Mouse (Mus musculus): ENCODE results near the gene Clasp1. TPM values are rescaled to one million over a fixed set of nuclear protein-coding genes. Genes with fewer than 3 reads are reported as not detected.
A peak's percentile ranks its signal among the peaks of the same experiment; 100 is the strongest.

Clasp1 gene
- polyA plus RNA-seq, 1 experiment from 2014 or later: 98.6 TPM

- Histone ChIP-seq H3K27me3 (ENCODE audit: control insufficient read depth, insufficient read depth, low read length) (no peaks in the 10 kb centered on the region), H3K36me3 (ENCODE audit: control insufficient read depth, insufficient read depth, low read length) (no peaks in the 10 kb centered on the region), H3K9me3 (ENCODE audit: control insufficient read depth, low read length) (no peaks in the 10 kb centered on the region), H3K9ac (ENCODE audit: low read length) (no peak overlapping the region), H3K4me2 (ENCODE audit: low read depth) (no peak overlapping the region), H3K27ac (ENCODE audit: low read depth, low read length) (no peak overlapping the region), H3K4me1 (ENCODE audit: control insufficient read depth, insufficient read depth, low read length) (no peaks in the 10 kb centered on the region), H3K4me3 (ENCODE audit: low read depth, low read length) (no peak overlapping the region)
- ATAC-seq (ENCODE audit: insufficient read depth, low FRiP score, low TSS enrichment): no peak
- WGBS: 80% methylated on average over 3 of the region's 3 CpGs
- no peak for DNase-seq (ENCODE audit: low spot score)
Observed at GRCm38 (mm10) chr1:118450891-118451450, 62.1 kb downstream of the Clasp1 start.

- 89% methylated on average over 4 of the region's 4 CpGs for WGBS
- Histone ChIP-seq H3K9me3 (ENCODE audit: control insufficient read depth, low read length) (no peaks in the 10 kb centered on the region), H3K9ac (ENCODE audit: low read length) (no peak overlapping the region), H3K4me2 (ENCODE audit: low read depth) (no peak overlapping the region), H3K4me1 (ENCODE audit: control insufficient read depth, insufficient read depth, low read length) (peaks cover 16% of the 10 kb centered on the region), H3K27me3 (ENCODE audit: control insufficient read depth, insufficient read depth, low read length) (no peaks in the 10 kb centered on the region), H3K27ac (ENCODE audit: low read depth, low read length) (no peak overlapping the region), H3K36me3 (ENCODE audit: control insufficient read depth, insufficient read depth, low read length) (no peaks in the 10 kb centered on the region), H3K4me3 (ENCODE audit: low read depth, low read length) (no peak overlapping the region)
- DNase-seq (ENCODE audit: low spot score) (no peak), ATAC-seq (ENCODE audit: insufficient read depth, low FRiP score, low TSS enrichment) (no peak)
Observed at GRCm38 (mm10) chr1:118453577-118453976, 64.7 kb downstream of the Clasp1 start.

DNA sequence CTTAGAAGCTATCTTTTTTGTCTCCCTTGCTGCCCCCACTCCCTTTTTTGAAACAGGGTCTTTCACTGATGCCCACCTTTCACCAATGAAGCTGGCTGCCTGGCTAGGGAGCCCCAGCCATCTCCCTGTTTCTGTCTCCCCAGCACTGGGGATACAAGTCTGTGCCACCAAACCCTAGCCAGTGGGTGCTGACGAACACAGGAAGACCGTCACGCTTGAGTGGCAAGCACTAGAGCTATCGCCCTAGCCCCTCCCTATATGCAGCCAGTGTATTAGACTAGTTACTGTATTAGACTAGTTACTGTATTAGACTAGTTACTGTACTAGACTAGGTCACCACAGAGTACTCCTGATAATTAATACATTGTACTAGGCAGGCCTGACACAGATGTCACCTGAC, 66.0 kb downstream of the Clasp1 start:
- 87% methylated on average over 4 of the region's 4 CpGs for WGBS
- Histone ChIP-seq H3K9ac (ENCODE audit: low read length) (no peak overlapping the region), H3K4me2 (ENCODE audit: low read depth) (no peak overlapping the region), H3K4me3 (ENCODE audit: low read depth, low read length) (no peak overlapping the region), H3K36me3 (ENCODE audit: control insufficient read depth, insufficient read depth, low read length) (no peaks in the 10 kb centered on the region), H3K27me3 (ENCODE audit: control insufficient read depth, insufficient read depth, low read length) (no peaks in the 10 kb centered on the region), H3K9me3 (ENCODE audit: control insufficient read depth, low read length) (no peaks in the 10 kb centered on the region), H3K27ac (ENCODE audit: low read depth, low read length) (no peak overlapping the region), H3K4me1 (ENCODE audit: control insufficient read depth, insufficient read depth, low read length) (peaks cover 18% of the 10 kb centered on the region)
- no peak for ATAC-seq (ENCODE audit: insufficient read depth, low FRiP score, low TSS enrichment)
- DNase-seq (ENCODE audit: low spot score): no peak

- H3K36me3 ChIP-seq (ENCODE audit: control insufficient read depth, insufficient read depth, low read length): no peaks in the 10 kb centered on the region
- H3K4me3 ChIP-seq (ENCODE audit: low read depth, low read length): no peak overlapping the region
- no peak for ATAC-seq (ENCODE audit: insufficient read depth, low FRiP score, low TSS enrichment)
- H3K27me3 ChIP-seq (ENCODE audit: control insufficient read depth, insufficient read depth, low read length): no peaks in the 10 kb centered on the region
- H3K4me2 ChIP-seq (ENCODE audit: low read depth): no peak overlapping the region; the same call in 1 of the 2 replicates
- no peaks in the 10 kb centered on the region for H3K9me3 ChIP-seq (ENCODE audit: control insufficient read depth, low read length)
- peaks cover 18% of the 10 kb centered on the region for H3K4me1 ChIP-seq (ENCODE audit: control insufficient read depth, insufficient read depth, low read length)
- H3K27ac ChIP-seq (ENCODE audit: low read depth, low read length): 0 out of 2 replicates have a peak overlapping the region, but pooled peaks have one; percentile 39
- no peak for DNase-seq (ENCODE audit: low spot score)
- 61% methylated on average over 11 of the region's 11 CpGs for WGBS
- no peak overlapping the region for H3K9ac ChIP-seq (ENCODE audit: low read length)
Observed at GRCm38 (mm10) chr1:118457256-118457882, 68.5 kb downstream of the Clasp1 start.

- Histone ChIP-seq H3K9ac (ENCODE audit: low read length) (no peak overlapping the region), H3K4me1 (ENCODE audit: control insufficient read depth, insufficient read depth, low read length) (peaks cover 18% of the 10 kb centered on the region), H3K36me3 (ENCODE audit: control insufficient read depth, insufficient read depth, low read length) (no peaks in the 10 kb centered on the region), H3K27ac (ENCODE audit: low read depth, low read length) (0 out of 2 replicates have a peak overlapping the region, but pooled peaks have one; percentile 39), H3K9me3 (ENCODE audit: control insufficient read depth, low read length) (no peaks in the 10 kb centered on the region), H3K4me2 (ENCODE audit: low read depth) (no peak overlapping the region; the same call in 1 of the 2 replicates), H3K4me3 (ENCODE audit: low read depth, low read length) (no peak overlapping the region), H3K27me3 (ENCODE audit: control insufficient read depth, insufficient read depth, low read length) (no peaks in the 10 kb centered on the region)
- ATAC-seq (ENCODE audit: insufficient read depth, low FRiP score, low TSS enrichment): no peak
- WGBS: 33% methylated on average over 1 of the region's 1 CpGs
- no peak for DNase-seq (ENCODE audit: low spot score)
Observed at GRCm38 (mm10) chr1:118457883-118458259, 69.0 kb downstream of the Clasp1 start.

GRCm38 (mm10) chr1:118458279-118458678, 69.4 kb downstream of the Clasp1 start:
- H3K4me3 ChIP-seq (ENCODE audit: low read depth, low read length): no peak overlapping the region
- no peak overlapping the region for H3K9ac ChIP-seq (ENCODE audit: low read length)
- peaks cover 18% of the 10 kb centered on the region for H3K4me1 ChIP-seq (ENCODE audit: control insufficient read depth, insufficient read depth, low read length)
- no peak overlapping the region for H3K27ac ChIP-seq (ENCODE audit: low read depth, low read length)
- no peaks in the 10 kb centered on the region for H3K9me3 ChIP-seq (ENCODE audit: control insufficient read depth, low read length)
- 63% methylated on average over 3 of the region's 3 CpGs for WGBS
- peak overlapping the region; percentile 64 for H3K4me2 ChIP-seq (ENCODE audit: low read depth)
- no peak for ATAC-seq (ENCODE audit: insufficient read depth, low FRiP score, low TSS enrichment)
- H3K36me3 ChIP-seq (ENCODE audit: control insufficient read depth, insufficient read depth, low read length): no peaks in the 10 kb centered on the region
- no peaks in the 10 kb centered on the region for H3K27me3 ChIP-seq (ENCODE audit: control insufficient read depth, insufficient read depth, low read length)
- no peak for DNase-seq (ENCODE audit: low spot score)

GRCm38 (mm10) chr1:118458963-118459920, 70.4 kb downstream of the Clasp1 start:
- Histone ChIP-seq H3K4me1 (ENCODE audit: control insufficient read depth, insufficient read depth, low read length) (peaks cover 18% of the 10 kb centered on the region), H3K36me3 (ENCODE audit: control insufficient read depth, insufficient read depth, low read length) (peaks cover 3% of the 10 kb centered on the region), H3K9ac (ENCODE audit: low read length) (peak overlapping the region; percentile 57), H3K27me3 (ENCODE audit: control insufficient read depth, insufficient read depth, low read length) (no peaks in the 10 kb centered on the region), H3K4me3 (ENCODE audit: low read depth, low read length) (peak overlapping the region; percentile 34), H3K4me2 (ENCODE audit: low read depth) (peak overlapping the region; percentile 64), H3K27ac (ENCODE audit: low read depth, low read length) (peak overlapping the region; percentile 89), H3K9me3 (ENCODE audit: control insufficient read depth, low read length) (no peaks in the 10 kb centered on the region)
- WGBS: 2% methylated on average over 53 of the region's 53 CpGs
- peak; percentile 92 for DNase-seq (ENCODE audit: low spot score)
- peak; percentile 94 for ATAC-seq (ENCODE audit: insufficient read depth, low FRiP score, low TSS enrichment)

DNA sequence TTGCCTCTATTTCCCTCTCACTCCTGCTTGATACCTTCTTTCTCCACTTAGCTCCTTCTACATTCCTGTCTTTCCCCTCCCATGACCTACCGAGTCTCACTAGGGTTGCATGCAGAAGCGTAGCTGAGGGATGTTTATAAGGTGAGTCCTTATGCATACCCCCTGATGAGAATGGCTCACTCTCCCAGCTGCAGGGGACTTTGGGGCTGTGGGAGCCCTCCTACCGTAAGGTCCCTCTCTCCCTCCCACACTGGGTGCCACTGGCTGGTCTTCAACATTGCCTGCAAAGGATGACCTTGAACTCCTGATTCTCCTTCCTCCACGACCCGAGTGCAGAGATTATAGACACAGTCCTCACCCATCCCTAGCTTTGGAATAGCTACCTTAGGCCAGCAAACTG, 71.9 kb downstream of the Clasp1 start:
- no peak for ATAC-seq (ENCODE audit: insufficient read depth, low FRiP score, low TSS enrichment)
- H3K9me3 ChIP-seq (ENCODE audit: control insufficient read depth, low read length): no peaks in the 10 kb centered on the region
- WGBS: 95% methylated on average over 5 of the region's 5 CpGs

More for the DNA sequence above, 71.9 kb downstream of the Clasp1 start:
- Histone ChIP-seq H3K4me2 (ENCODE audit: low read depth) (no peak overlapping the region), H3K9ac (ENCODE audit: low read length) (no peak overlapping the region), H3K36me3 (ENCODE audit: control insufficient read depth, insufficient read depth, low read length) (peaks cover 17% of the 10 kb centered on the region), H3K27ac (ENCODE audit: low read depth, low read length) (no peak overlapping the region), H3K27me3 (ENCODE audit: control insufficient read depth, insufficient read depth, low read length) (no peaks in the 10 kb centered on the region), H3K4me1 (ENCODE audit: control insufficient read depth, insufficient read depth, low read length) (peaks cover 18% of the 10 kb centered on the region), H3K4me3 (ENCODE audit: low read depth, low read length) (no peak overlapping the region)
- DNase-seq (ENCODE audit: low spot score): no peak

Measured in neural tube, embryonic 11.5 days (tissue).